Mouse (Mus musculus) fat pad, adult 2 months (tissue): Measurements from ENCODE around the gene Tmem129.

ENCODE experiments used
- DNase-seq: peaks from one replicate; pipeline ENCODE4 v3.0.0-alpha.2; 2011; ENCODE audit warnings: low read depth, low spot score; ENCODE audit errors: extremely low read depth

Tmem129 gene

GRCm38 (mm10) chr5:33651017-33651416 lies 7.2 kb downstream of the Tmem129 start:
- DNase-seq, result no peak

- no peak for DNase-seq
Measured at GRCm38 (mm10) chr5:33640652-33641051, 17.6 kb downstream of the Tmem129 start.

- DNase-seq, result no peak
Measured at GRCm38 (mm10) chr5:33638826-33639225, 19.4 kb downstream of the Tmem129 start.

DNA sequence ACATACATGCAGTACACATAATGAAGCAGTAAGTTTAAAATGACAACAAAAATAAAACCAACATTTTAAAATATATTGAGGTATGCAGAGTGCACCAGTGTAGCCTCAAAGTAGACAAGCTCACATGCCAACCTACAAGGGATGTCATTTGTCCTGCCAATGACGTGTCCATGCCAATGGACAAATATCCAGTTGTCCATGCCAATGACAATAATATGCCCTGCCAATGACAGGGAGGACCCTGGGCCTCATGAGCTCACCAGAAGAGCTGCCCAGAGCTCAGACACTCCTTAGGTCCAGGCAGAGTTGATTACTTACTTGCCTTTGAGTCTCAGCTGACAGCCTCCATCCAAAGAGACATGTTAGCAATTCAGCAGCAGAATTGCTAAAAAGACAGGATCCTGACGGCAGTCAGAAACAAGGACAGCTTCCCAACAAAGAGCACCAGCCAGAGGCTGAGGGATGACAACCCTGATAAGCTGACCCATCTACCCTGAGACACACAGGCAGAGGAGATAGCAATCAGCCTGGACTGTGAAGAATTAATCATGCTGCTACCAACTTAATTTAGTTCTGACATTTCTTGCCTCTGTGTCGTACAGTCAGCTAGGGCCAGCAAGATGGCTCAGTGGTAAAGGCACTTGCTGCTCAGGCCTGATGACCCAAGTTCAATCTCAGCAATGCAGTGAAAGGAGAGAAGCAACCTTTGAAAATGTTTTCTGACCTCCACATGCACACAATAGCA lies 20.4 kb downstream of the Tmem129 start:
- DNase-seq, result no peak

- no peak for DNase-seq
Measured at GRCm38 (mm10) chr5:33635361-33635760, 22.9 kb downstream of the Tmem129 start.

GRCm38 (mm10) chr5:33632526-33632925 lies 25.7 kb downstream of the Tmem129 start:
- DNase-seq, result no peak

- peak; percentile 36 for DNase-seq
Measured at GRCm38 (mm10) chr5:33630615-33631014, 27.6 kb downstream of the Tmem129 start.

- DNase-seq, result peak; percentile 50
Measured at GRCm38 (mm10) chr5:33630061-33630460, 28.2 kb downstream of the Tmem129 start.

- DNase-seq, result no peak
Measured at GRCm38 (mm10) chr5:33629301-33629987, 28.8 kb downstream of the Tmem129 start, which contains the start of the genes Fam53a and Gm9903. TSS of gene Fam53a (minus strand) at chr5:33629635. TSS of gene Gm9903 (plus strand) at chr5:33629925.

DNA sequence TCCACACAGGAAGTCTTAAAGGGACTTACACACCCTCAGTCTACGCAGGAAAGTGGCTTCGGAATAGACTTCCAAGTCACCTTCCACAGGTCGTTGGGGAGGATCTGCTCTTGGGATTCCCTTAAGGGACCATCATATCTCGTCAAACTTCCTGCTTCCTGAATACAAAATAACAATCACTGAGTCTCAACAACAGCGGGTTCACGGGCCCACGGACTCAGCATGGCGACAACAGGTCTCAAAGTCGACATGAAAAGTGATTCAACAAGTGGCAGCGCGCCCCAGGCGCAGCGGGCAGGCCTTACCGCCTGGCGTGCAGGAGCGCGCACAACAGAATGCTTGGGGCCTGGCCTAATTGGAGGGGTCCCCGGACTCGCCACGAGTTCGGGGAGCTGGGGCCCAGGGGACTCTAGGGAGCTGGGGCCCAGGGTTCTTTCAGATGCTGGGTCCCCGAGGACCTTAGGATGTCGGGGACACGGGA lies 29.4 kb downstream of the Tmem129 start:
- DNase-seq, result no peak

- no peak for DNase-seq
Measured at GRCm38 (mm10) chr5:33627968-33628367, 30.2 kb downstream of the Tmem129 start.

DNA sequence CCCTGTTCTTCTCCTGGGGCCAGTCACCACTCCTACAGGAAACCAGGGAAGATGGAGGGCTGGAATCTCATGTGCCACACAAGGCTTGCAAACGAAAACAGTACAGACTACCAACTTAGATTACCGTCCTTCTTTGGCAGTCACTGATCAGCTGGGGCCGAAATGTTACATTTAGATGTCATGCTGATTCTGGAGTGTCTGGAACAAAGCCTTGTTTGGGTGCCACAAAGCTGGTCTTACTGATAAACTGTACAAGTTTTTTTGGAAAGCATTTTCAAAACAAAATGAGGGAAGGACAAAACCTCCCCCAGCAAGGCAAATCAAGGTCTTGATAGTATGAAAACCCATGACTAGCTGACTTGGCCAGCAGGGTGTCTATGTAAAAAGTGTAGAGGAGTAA lies 34.5 kb downstream of the Tmem129 start:
- DNase-seq, result no peak

- no peak for DNase-seq
Measured at GRCm38 (mm10) chr5:33622671-33623070, 35.5 kb downstream of the Tmem129 start.

- no peak for DNase-seq
Measured at GRCm38 (mm10) chr5:33614391-33614790, 43.8 kb downstream of the Tmem129 start.

DNA sequence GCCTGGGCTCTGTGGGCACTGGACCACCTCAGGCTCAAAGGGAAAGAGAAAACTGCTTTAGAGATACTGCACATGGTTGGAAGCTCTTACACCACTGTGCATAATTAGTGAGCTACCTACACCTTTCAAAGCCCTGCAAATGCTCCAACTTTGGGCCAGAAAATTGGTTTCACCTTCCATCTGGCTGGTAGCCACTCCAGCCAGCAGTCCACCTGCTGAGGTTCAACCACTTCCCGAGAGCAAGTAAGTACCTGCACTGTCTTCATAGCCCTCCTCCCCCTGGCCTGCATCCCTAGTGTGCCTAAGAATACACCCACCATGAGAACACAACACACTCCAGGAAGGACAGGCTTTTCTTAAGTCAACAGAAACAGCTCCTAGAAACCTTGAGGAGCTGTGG lies 46.4 kb downstream of the Tmem129 start:
- DNase-seq, result no peak

- DNase-seq, result no peak
Measured at GRCm38 (mm10) chr5:33609226-33609625, 49.0 kb downstream of the Tmem129 start.

GRCm38 (mm10) chr5:33607434-33607833 lies 50.8 kb downstream of the Tmem129 start:
- no peak for DNase-seq

GRCm38 (mm10) chr5:33606631-33607030 lies 51.6 kb downstream of the Tmem129 start:
- no peak for DNase-seq

GRCm38 (mm10) chr5:33605314-33605713 lies 52.9 kb downstream of the Tmem129 start:
- no peak for DNase-seq
